ENCODE assay signal across 13 mouse cellular contexts in genomic region chr6:83351490-83352160, GRCm38 (mm10). TPM values are rescaled to one million over a fixed set of nuclear protein-coding genes. Genes with fewer than 3 reads are reported as not detected.
DNase-seq lines count a peak whose midpoint lies in the region; ATAC-seq lines count a peak whose summit lies in the region.
"Had no signal": no experiment of that assay in that cellular context is flagged by ENCODE, and none has a peak within 500 bp of the region (broad histone marks: within the 10 kb centered on the region; RNA-seq: fewer than 3 reads in every experiment).

No protein-coding gene starts in this region.

- ATAC-seq in heart, embryonic 13.5 days (ENCODE audit: extremely low read depth, insufficient number of reproducible peaks, low FRiP score, low TSS enrichment), result peak; percentile 67
- ATAC-seq: midbrain, embryonic 13.5 days had no signal

- peaks cover 45% of the 10 kb centered on the region for H3K36me3 ChIP-seq in heart, embryonic 13.5 days
- H3K36me3 ChIP-seq in limb, embryonic 10.5 days, result peaks cover 57% of the 10 kb centered on the region

- intact Hi-C loops in heart, postnatal 25 days (cut with DNase I), result loop anchor here (5.0 kb wide), 1 partner anchor 221 kb away; the partner anchor contains the start of gene Stambp

- no peaks in the 10 kb centered on the region for H3K27me3 ChIP-seq in heart, embryonic 13.5 days (replicated peaks)
- H3K27me3 ChIP-seq in limb, embryonic 10.5 days (ENCODE audit: low read depth, poor library complexity, severe bottlenecking), result no peaks in the 10 kb centered on the region
- H3K27me3 ChIP-seq: heart, embryonic 15.5 days; midbrain, embryonic 13.5 days had no signal

- peak overlapping the region; percentile 93 for H3K4me2 ChIP-seq in heart, embryonic 13.5 days
- H3K4me2 ChIP-seq: heart, embryonic 15.5 days; midbrain, embryonic 13.5 days had no signal

- H3K4me3 ChIP-seq in heart, embryonic 13.5 days, result no peak overlapping the region
- H3K4me3 ChIP-seq in limb, embryonic 10.5 days, result no peak overlapping the region
- H3K4me3 ChIP-seq: heart, embryonic 15.5 days; midbrain, embryonic 13.5 days had no signal

- no peaks in the 10 kb centered on the region for H3K9me3 ChIP-seq in heart, embryonic 13.5 days
- H3K9me3 ChIP-seq in limb, embryonic 10.5 days (replicated peaks), result no peaks in the 10 kb centered on the region
- H3K9me3 ChIP-seq: heart, embryonic 15.5 days; midbrain, embryonic 13.5 days had no signal

- peaks cover 24% of the 10 kb centered on the region for H3K4me1 ChIP-seq in heart, embryonic 13.5 days
- H3K4me1 ChIP-seq in limb, embryonic 10.5 days, result peaks cover 25% of the 10 kb centered on the region

- H3K9ac ChIP-seq in heart, embryonic 13.5 days, result peak overlapping the region; percentile 47
- H3K9ac ChIP-seq: heart, embryonic 15.5 days; midbrain, embryonic 13.5 days had no signal

- 63% methylated on average over 7 of the region's 7 CpGs for WGBS in heart, embryonic 13.5 days
- 84% methylated on average over 7 of the region's 7 CpGs for WGBS in limb, embryonic 10.5 days

- DNase-seq in heart, postnatal 25 days (ENCODE audit: low spot score), result no peak
- DNase-seq in c-Kit-positive CD71-positive TER-119-negative erythroid progenitor cells, embryonic 14.5 days (ENCODE audit: low read depth), result peak; percentile 92
- DNase-seq in limb, embryonic 10.5 days (ENCODE audit: low spot score), result no peak
- DNase-seq in spleen, postnatal 36 days (ENCODE audit: low spot score in 2 of 2), result peak; percentile 67 to 79
- DNase-seq in right cerebral cortex, adult 2 months (ENCODE audit: low spot score in 2 of 2), result no peak
- no peak for DNase-seq in thymus, postnatal 36 days
- no peak for DNase-seq in urinary bladder, postnatal 10 days (ENCODE audit: low spot score)
- DNase-seq: cerebellum, postnatal 36 days; kidney, adult 9 months; lung, adult 2 months had no signal

- peak overlapping the region; percentile 72 for H3K27ac ChIP-seq in heart, embryonic 13.5 days (replicated peaks)
- peak overlapping the region; percentile 36; the same call in 1 of the 2 replicates for H3K27ac ChIP-seq in limb, embryonic 10.5 days
- H3K27ac ChIP-seq: heart, embryonic 15.5 days; midbrain, embryonic 13.5 days had no signal

RNA-seq across cellular contexts. Expression of gene Bola3, which starts 2.7 kb away (rescaled TPM):
- polyA plus RNA-seq in heart, embryonic 13.5 days (2015; fragmentation: Nextera tagmentation; extraction: Ambion mirVana), result 233 and 264 TPM in 2 replicates
- 100 to 1,000 TPM; 371 to 393 TPM for total RNA-seq in heart, postnatal 25 days (2021)
- 162 and 171 TPM in 2 replicates for polyA plus RNA-seq in limb, embryonic 10.5 days (2016; fragmentation: Nextera tagmentation; extraction: Ambion mirVana)

RNA-seq across cellular contexts. Expression of gene Mob1a, which starts 25.8 kb away (rescaled TPM):
- polyA plus RNA-seq in heart, embryonic 13.5 days (2015; fragmentation: Nextera tagmentation; extraction: Ambion mirVana), result 30.4 and 30.7 TPM in 2 replicates
- 10 to 100 TPM; 24.9 to 25.0 TPM for total RNA-seq in heart, postnatal 25 days (2021)
- polyA plus RNA-seq in limb, embryonic 10.5 days (2016; fragmentation: Nextera tagmentation; extraction: Ambion mirVana), result 54.1 and 63.3 TPM in 2 replicates

RNA-seq across cellular contexts. Expression of gene Mthfd2, which starts 25.9 kb away (rescaled TPM):
- 27.6 and 30.9 TPM in 2 replicates for polyA plus RNA-seq in heart, embryonic 13.5 days (2015; fragmentation: Nextera tagmentation; extraction: Ambion mirVana)
- total RNA-seq in heart, postnatal 25 days (2021), result 1 to 10 TPM; 2.4 to 2.6 TPM
- 64.9 and 94.0 TPM in 2 replicates for polyA plus RNA-seq in limb, embryonic 10.5 days (2016; fragmentation: Nextera tagmentation; extraction: Ambion mirVana)

Comparison
In these comparisons a context has a peak if more than half of its experiments do, and no peak if none do; other contexts are left out.
1. DNase-seq: peak in c-Kit-positive CD71-positive TER-119-negative erythroid progenitor cells, embryonic 14.5 days (single experiment) and spleen, postnatal 36 days (2 of 2); none in heart, postnatal 25 days (single experiment), limb, embryonic 10.5 days (single experiment), right cerebral cortex, adult 2 months (0 of 2), thymus, postnatal 36 days (0 of 2) and urinary bladder, postnatal 10 days (single experiment).